Mouse (Mus musculus) neural tube, embryonic 14.5 days (tissue): ENCODE data around the gene Bcl2l2. TPM values are rescaled to one million over a fixed set of nuclear protein-coding genes. Genes with fewer than 3 reads are reported as not detected.
A peak's percentile ranks its signal among the peaks of the same experiment; 100 is the strongest.

ENCODE experiments used
- ATAC-seq: fragments of 200-750 bp; cut with Nextera tagmentation; 2 replicates; pipeline ENCODE4 v1.8.0; 2017; ENCODE audit warnings: low read depth, mild to moderate bottlenecking, moderate TSS enrichment, moderate library complexity
- H3K27ac ChIP-seq: fragments of 300-500 bp; sonication (generic); 2 replicates; pipeline ENCODE4 v1.5.1; 2014; ENCODE audit warnings: low read depth, mild to moderate bottlenecking, control low read depth, low read length, moderate library complexity, mixed read lengths
- H3K27me3 ChIP-seq: fragments of 300-500 bp; sonication (generic); 2 replicates; pipeline ENCODE4 v1.6.1; 2014; ENCODE audit warnings: low read length; ENCODE audit not compliant: control insufficient read depth, insufficient read depth
- H3K36me3 ChIP-seq: fragments of 300-500 bp; sonication (generic); 2 replicates; pipeline ENCODE4 v1.6.1; 2014; ENCODE audit warnings: low read length, mixed read lengths; ENCODE audit not compliant: control insufficient read depth, insufficient read depth
- H3K4me1 ChIP-seq: fragments of 300-500 bp; sonication (generic); 2 replicates; pipeline ENCODE4 v1.6.1; 2014; ENCODE audit warnings: low read length; ENCODE audit not compliant: control insufficient read depth, insufficient read depth
- H3K4me2 ChIP-seq: fragments of 300-500 bp; sonication (generic); 2 replicates; pipeline ENCODE4 v1.6.1; 2014; ENCODE audit warnings: mild to moderate bottlenecking, low read depth, low read length, control low read depth
- H3K4me3 ChIP-seq: fragments of 300-500 bp; sonication (generic); 2 replicates; pipeline ENCODE4 v1.5.1; 2014; ENCODE audit warnings: low read depth, low read length, control low read depth, mixed read lengths
- H3K9ac ChIP-seq: fragments of 300-500 bp; sonication (generic); replicated peaks from 2 replicates; pipeline ENCODE4 v1.6.1; 2014; ENCODE audit warnings: low read depth, mild to moderate bottlenecking, control low read depth, low read length, mixed read lengths
- H3K9me3 ChIP-seq: fragments of 300-500 bp; sonication (generic); 2 replicates; pipeline ENCODE4 v1.6.1; 2016; ENCODE audit warnings: low read length; ENCODE audit not compliant: control insufficient read depth
- WGBS: fragments of 180-500 bp; shearing (Covaris S2); extraction: QIAGEN DNeasy Blood & Tissue Kit; methylation state at CpG from one replicate; pipeline ENCODE4 v1.1.7; 2014; 5-methylcytosine and 5-hydroxymethylcytosine counted together
- polyA plus RNA-seq: library from polyadenylated mRNA; unstranded; fragments of >200 nt; fragmentation: Nextera tagmentation; extraction: Ambion mirVana; gene quantifications from 2 replicates; pipeline ENCODE4 v1.2.1, GENCODE M21; 2014

Gene Bcl2l2
- polyA plus RNA-seq, 1 experiment from 2014 or later: 5.3 TPM

DNA sequence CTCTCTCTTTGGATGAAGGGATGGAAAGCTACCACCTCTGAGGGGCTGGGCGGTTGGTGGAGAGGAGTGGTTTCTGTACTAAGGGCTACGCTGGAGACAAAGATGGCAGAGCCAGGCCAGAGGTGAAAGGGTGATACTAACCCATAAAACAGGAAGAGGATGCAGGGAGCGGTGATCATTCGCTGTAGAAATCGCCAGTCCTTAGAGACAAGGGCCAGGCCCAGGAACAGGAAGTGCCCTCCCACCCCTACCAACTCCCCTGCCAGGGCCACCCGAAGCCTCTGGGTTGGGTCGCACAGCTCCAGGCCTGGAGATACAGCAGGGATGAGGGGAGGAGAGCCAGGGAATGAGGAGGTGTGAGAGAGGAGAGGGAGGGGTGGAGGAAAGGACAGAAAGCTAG lies 25.5 kb downstream of the Bcl2l2 start:
- Histone ChIP-seq H3K4me1 (peaks cover 18% of the 10 kb centered on the region; the same call in 1 of the 2 replicates), H3K27ac (no peak overlapping the region), H3K9me3 (no peaks in the 10 kb centered on the region), H3K4me2 (no peak overlapping the region), H3K36me3 (peaks cover 51% of the 10 kb centered on the region), H3K9ac (no peak overlapping the region), H3K4me3 (no peak overlapping the region), H3K27me3 (no peaks in the 10 kb centered on the region)
- ATAC-seq: no peak
- WGBS: 83% methylated on average over 7 of the region's 7 CpGs

DNA sequence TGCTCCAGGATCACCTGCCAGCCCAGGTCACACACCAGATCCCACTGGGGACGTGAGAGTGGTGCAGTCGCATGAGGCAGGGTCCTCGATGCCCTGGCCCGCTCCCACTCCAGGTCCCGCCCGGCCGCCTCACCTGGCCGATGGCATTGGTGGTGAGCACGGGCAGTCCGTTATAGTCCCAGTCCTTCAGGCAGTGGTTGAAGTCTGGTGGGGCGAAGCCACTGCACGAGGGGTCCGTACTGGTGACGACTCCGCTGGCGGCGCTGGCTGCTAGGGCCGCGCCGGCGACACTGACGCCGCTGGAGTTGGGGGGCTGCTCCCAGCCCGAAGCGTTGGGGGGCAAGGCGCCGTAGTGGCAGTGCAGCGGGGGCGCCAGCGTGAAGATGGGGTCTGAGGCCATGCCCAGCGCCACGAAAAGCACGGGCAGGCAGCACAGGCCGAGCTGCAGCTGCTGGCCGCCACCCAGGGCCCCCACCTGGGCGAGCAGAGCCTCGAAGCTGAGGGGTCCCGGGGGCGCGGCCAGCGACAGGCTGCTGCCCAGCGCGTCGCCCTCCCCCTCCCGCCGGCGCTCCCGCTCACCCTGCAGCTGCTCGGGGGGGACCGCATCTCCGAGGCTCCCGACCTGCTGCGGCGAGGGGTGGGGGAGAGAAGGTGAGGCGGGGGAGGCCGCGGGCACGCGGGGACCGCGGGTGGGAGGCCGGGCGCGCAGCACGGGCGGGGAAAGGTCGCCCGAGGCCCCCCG lies 29.1 kb downstream of the Bcl2l2 start:
- Histone ChIP-seq H3K36me3 (peaks cover 35% of the 10 kb centered on the region), H3K27ac (peak overlapping the region; percentile 93), H3K4me2 (peak overlapping the region; percentile 96), H3K9me3 (no peaks in the 10 kb centered on the region), H3K4me1 (peaks cover 20% of the 10 kb centered on the region; the same call in 1 of the 2 replicates), H3K4me3 (peak overlapping the region; percentile 88), H3K27me3 (no peaks in the 10 kb centered on the region), H3K9ac (peak overlapping the region; percentile 97)
- 2% methylated on average over 62 of the region's 69 CpGs for WGBS
- ATAC-seq: peak; percentile 70

DNA sequence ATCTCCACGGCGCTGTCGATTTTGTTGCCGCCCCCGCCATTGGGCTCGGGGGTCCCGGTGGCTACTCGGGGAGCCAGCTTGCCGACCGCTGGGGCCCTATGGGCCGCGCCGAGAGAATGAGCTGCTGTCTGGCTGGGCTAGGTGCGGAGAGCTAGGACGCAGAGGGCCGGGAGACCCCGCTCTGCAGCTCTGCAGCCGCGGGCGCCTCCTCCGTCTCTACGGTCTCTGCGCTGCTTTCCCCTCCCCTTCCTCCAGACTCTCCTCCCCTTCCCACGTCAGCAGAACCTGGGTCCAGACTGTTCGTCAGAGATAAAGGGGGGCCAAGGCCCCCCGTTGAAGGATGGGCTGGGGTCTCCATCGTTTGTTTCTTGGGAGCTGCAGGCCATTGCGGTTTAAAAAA lies 29.7 kb downstream of the Bcl2l2 start, which contains the start of gene Slc22a17:
Gene Slc22a17, minus strand, starts transcription at position 247 of the 400 bp plus-strand sequence.
- H3K36me3 ChIP-seq: peaks cover 29% of the 10 kb centered on the region
- peak within 1 kb of the TSS; percentile 97 for H3K9ac ChIP-seq
- ATAC-seq: peak; percentile 98
- H3K27ac ChIP-seq: peak within 1 kb of the TSS; percentile 93
- H3K27me3 ChIP-seq: no peaks in the 10 kb centered on the region
- no peaks in the 10 kb centered on the region for H3K9me3 ChIP-seq
- peak within 1 kb of the TSS; percentile 96 for H3K4me2 ChIP-seq
- H3K4me1 ChIP-seq: peaks cover 20% of the 10 kb centered on the region; the same call in 1 of the 2 replicates
- WGBS: under 1% methylated on average over 24 of the region's 28 CpGs
- peak within 1 kb of the TSS; percentile 88 for H3K4me3 ChIP-seq

DNA sequence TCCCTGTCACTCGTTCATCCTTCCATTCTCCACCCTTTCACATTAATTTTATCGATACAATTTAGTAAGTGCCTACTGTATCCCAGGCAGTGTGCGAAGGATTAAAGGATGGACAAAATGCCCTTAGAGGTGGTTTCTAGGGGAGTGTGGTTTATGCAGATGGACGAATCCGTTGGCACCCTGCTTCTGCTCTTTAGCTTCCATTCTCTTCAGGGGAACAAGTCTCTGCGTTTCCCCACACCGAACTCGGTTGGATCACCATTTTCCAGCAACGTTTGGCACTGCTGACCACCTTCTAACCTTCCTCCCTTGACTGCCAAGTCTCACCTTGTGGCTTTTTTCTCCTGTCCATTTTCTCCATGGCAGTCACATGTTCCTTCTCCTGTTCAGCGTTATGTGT lies 30.2 kb downstream of the Bcl2l2 start:
- ATAC-seq: no peak
- Histone ChIP-seq H3K4me3 (peak overlapping the region; percentile 88), H3K36me3 (peaks cover 24% of the 10 kb centered on the region), H3K4me2 (peak overlapping the region; percentile 96), H3K27ac (peak overlapping the region; percentile 93), H3K9me3 (no peaks in the 10 kb centered on the region), H3K4me1 (peaks cover 20% of the 10 kb centered on the region; the same call in 1 of the 2 replicates), H3K27me3 (no peaks in the 10 kb centered on the region), H3K9ac (peak overlapping the region; percentile 97)
- WGBS: 16% methylated on average over 10 of the region's 10 CpGs

DNA sequence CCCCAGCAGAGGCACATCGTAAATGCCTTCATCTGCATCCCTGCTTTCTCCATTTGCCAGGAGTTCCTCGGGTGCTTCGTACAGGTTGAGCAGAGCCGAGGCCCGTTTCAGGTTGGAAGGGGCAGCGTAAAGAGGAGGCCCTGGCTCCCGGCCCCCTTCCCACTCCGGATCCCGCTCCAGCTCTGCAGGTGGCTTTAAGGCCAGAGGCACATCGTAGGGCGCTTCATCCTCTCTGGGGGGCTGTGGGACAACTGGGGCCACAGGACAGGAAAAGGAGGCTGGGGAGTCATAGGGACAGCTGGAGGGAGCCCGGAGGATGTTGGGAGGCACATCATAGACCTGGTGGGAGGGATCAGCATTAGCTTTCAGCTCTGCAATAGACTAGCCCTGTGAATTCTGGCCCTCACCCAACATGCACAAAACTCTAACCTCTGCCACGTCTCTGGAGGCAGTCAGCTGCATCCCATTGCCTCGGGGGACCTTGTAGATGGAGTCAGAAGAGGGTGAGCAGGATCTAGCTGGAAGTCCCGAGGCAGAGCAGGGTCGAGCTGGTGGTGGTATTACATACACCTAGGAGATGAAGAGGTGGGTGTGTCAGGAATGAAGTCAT lies 37.0 kb downstream of the Bcl2l2 start:
- Histone ChIP-seq H3K4me1 (peaks cover 1% of the 10 kb centered on the region; the same call in 1 of the 2 replicates), H3K27ac (no peak overlapping the region), H3K9me3 (no peaks in the 10 kb centered on the region; the same call in 1 of the 2 replicates), H3K4me3 (no peak overlapping the region), H3K9ac (no peak overlapping the region), H3K27me3 (no peaks in the 10 kb centered on the region), H3K36me3 (peaks cover 6% of the 10 kb centered on the region; the same call in 1 of the 2 replicates), H3K4me2 (no peak overlapping the region)
- 92% methylated on average over 16 of the region's 16 CpGs for WGBS
- no peak for ATAC-seq

DNA sequence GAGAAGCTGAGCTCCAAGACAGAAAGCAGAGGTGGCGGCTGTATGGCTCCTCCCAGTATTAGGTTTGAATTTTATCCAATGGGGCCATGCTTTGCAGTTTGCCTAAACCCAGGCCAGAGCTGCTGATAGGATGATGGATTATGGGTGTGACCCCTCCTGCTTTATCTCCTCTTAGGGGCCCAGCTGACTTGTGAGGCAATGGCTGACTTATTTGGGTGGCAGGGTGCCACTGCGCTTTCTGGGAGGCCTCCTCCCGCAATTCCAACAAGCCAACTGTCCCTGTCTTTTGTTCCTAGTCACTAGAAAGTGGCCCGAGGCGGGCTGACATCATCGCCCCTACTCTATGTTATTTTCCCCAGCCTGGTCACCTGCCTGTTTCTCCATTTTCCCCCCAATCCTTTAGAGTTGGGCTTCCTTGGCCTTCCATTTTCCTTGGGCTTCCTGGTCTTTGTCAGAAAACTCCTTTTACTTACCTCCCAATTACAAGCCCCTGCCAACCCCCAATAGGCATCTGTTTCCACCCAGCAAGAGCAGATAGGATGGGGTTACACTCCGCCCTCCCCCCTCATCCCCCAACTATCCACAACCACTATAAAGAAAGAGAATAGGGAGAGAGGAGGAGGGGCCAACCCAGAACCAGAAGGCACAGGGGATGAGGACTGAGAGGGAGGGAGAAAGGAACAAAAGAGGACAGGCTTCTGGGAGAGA lies 41.6 kb downstream of the Bcl2l2 start:
- peak overlapping the region; percentile 72; the same call in 1 of the 2 replicates for H3K9ac ChIP-seq
- peak; percentile 45; the same call in 1 of the 2 replicates for ATAC-seq
- peak overlapping the region; percentile 98 for H3K4me2 ChIP-seq
- peaks cover 8% of the 10 kb centered on the region; the same call in 1 of the 2 replicates for H3K4me1 ChIP-seq
- 6% methylated on average over 7 of the region's 7 CpGs for WGBS
- no peaks in the 10 kb centered on the region for H3K36me3 ChIP-seq
- H3K9me3 ChIP-seq: no peaks in the 10 kb centered on the region; the same call in 1 of the 2 replicates
- peak overlapping the region; percentile 52 for H3K27ac ChIP-seq
- H3K4me3 ChIP-seq: peak overlapping the region; percentile 44
- no peaks in the 10 kb centered on the region for H3K27me3 ChIP-seq

DNA sequence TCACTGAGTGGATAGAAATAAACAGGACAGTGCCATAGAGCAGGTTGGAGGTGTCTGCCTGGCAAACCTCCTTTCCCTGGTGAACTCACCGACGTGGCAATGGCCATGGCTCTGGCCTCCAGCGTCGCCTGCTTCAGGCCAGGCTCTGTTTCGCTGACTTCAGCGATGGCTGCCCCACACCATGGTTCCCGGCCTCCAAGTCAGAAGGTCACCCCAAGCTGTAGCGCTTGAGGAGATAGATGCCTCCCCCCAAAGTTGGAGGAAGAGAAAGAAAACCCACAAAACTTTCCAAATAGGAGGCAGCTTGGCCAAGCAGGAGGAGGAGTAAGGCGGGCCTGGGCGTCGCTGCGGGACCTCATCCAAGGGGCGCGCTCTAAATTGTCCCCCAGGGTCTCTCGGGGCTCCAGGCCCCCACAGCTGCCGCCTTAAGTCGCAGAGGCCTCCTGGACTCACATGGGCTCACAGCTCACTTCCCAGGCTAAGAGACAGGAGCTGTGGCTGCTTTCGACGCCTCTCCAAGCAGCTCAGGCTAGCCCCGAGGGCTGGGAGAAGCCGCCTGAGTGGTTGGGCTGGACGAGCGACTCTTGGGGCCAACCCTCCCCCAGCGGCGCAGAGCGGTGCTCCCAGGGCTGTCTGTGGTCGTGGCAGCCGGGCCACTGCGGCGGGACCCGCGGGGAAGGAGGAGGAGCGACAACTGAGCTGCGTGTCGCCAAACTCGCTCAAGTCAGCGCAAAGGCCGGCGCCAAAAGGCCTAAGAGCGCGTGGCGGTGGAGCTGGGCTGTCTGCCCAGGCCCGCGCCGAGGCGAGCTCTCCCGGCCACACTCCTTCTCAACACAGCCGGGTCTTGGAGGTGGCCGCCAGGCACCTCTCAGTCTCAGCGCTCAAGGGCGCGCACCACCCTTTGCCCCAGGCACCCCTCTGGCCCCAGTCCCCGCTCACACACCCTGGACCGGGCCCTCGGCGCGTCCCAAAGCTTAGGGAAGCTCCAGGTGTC lies 42.5 kb downstream of the Bcl2l2 start, which contains the start of gene Efs:
Gene Efs, minus strand, starts transcription at position 778 of the 994 bp plus-strand sequence.
- Histone ChIP-seq H3K9me3 (no peaks in the 10 kb centered on the region; the same call in 1 of the 2 replicates), H3K27ac (peak within 1 kb of the TSS; percentile 52), H3K9ac (peak within 1 kb of the TSS; percentile 72), H3K36me3 (no peaks in the 10 kb centered on the region), H3K4me1 (peaks cover 8% of the 10 kb centered on the region; the same call in 1 of the 2 replicates), H3K4me2 (peak within 1 kb of the TSS; percentile 98), H3K27me3 (no peaks in the 10 kb centered on the region), H3K4me3 (peak within 1 kb of the TSS; percentile 44)
- 2% methylated on average over 57 of the region's 57 CpGs for WGBS
- peak; percentile 58 for ATAC-seq
